Mouse (Mus musculus): ENCODE data around the gene Mtfmt. TPM values are rescaled to one million over a fixed set of nuclear protein-coding genes. Genes with fewer than 3 reads are reported as not detected.

The Mtfmt gene
- polyA plus RNA-seq, 1 experiment, result 18.7 TPM

DNA sequence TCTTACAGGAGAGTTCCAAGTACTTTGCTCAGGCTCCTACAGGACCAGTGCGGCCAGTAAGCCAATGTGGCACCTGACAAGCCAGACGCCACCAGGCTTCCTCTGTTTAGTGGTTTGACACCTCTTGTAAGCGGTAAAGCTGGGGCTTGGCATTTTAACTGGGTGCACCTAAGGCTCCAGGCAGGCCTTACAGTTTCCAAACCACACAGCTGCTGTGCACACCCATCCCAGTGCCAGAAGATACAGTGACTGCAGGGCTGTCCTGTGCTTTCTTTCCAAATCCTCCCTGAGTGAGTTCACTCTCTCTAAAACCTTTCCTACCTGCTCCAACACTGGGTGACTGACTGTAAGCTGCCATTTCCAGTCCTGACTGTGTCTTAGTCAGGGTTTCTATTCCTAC lies 55.9 kb downstream of the Mtfmt start:
- 80% methylated on average over 3 of the region's 3 CpGs for WGBS
- no peak for TF ChIP-seq POLR2A (IDR thresholded peaks at IDR 0.05; ENCODE audit: borderline replicate concordance, control insufficient read depth, low read depth, low read length)
- no peak for TF ChIP-seq CTCF (IDR thresholded peaks at IDR 0.05; ENCODE audit: control insufficient read depth, insufficient read depth, low read length)
- no peak overlapping the region for H3K27ac ChIP-seq (ENCODE audit: control insufficient read depth, insufficient read depth, low read depth, low read length, poor library complexity)
- H3K4me1 ChIP-seq (ENCODE audit: control insufficient read depth, insufficient read depth, low read length), result peaks cover 2% of the 10 kb centered on the region; the same call in 1 of the 2 replicates
- no peak overlapping the region for H3K4me3 ChIP-seq (replicated peaks; ENCODE audit: control insufficient read depth, low read depth, low read length)

DNA sequence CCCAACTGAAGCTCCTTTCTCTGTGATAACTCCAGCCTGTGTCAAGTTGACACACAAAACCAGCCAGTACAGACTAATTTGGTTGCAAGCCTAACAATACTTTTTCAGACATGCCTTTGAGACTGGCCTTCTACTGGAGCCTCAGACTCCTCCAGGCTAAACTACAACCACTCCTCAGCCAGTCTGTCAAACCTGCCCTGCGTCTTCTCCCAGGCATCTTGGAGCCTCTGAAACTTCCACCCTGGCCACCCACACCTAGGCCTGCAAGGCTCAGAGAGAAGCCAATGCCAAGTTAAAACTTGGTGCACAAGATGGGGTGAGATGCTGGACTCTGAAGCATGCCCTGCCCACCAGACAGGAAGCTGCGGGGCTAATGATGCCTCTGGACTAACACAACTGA lies 56.8 kb downstream of the Mtfmt start:
- WGBS, result 71% methylated on average over 2 of the region's 2 CpGs
- TF ChIP-seq POLR2A (IDR thresholded peaks at IDR 0.05; ENCODE audit: borderline replicate concordance, control insufficient read depth, low read depth, low read length) (no peak), CTCF (IDR thresholded peaks at IDR 0.05; ENCODE audit: control insufficient read depth, insufficient read depth, low read length) (no peak)
- H3K4me1 ChIP-seq (ENCODE audit: control insufficient read depth, insufficient read depth, low read length), result peaks cover 2% of the 10 kb centered on the region; the same call in 1 of the 2 replicates
- no peak overlapping the region for H3K4me3 ChIP-seq (replicated peaks; ENCODE audit: control insufficient read depth, low read depth, low read length)
- peak overlapping the region; percentile 7; the same call in 1 of the 2 replicates for H3K27ac ChIP-seq (ENCODE audit: control insufficient read depth, insufficient read depth, low read depth, low read length, poor library complexity)

DNA sequence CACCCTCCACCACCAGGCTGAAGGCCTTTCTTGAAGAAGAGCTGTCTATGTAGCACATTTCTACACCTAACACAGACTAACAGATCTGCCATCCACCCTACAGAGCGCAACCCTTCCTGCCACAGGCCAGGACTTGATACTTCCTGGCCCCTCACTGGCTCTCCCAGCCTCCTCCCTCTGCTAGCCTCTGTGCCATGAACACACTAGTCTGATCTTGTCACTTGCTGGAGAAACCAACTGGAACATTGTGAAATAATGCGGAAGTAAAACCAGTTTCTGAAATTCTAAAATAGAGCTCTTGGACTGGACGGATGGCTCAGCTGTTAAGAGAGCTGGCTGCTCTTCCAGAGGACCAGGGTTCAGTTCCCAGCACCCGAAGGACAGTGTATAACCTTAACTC lies 57.3 kb downstream of the Mtfmt start:
- TF ChIP-seq CTCF (IDR thresholded peaks at IDR 0.05; ENCODE audit: control insufficient read depth, insufficient read depth, low read length) (no peak), POLR2A (IDR thresholded peaks at IDR 0.05; ENCODE audit: borderline replicate concordance, control insufficient read depth, low read depth, low read length) (no peak)
- Histone ChIP-seq H3K27ac (ENCODE audit: control insufficient read depth, insufficient read depth, low read depth, low read length, poor library complexity) (peak overlapping the region; percentile 7), H3K4me3 (replicated peaks; ENCODE audit: control insufficient read depth, low read depth, low read length) (no peak overlapping the region), H3K4me1 (ENCODE audit: control insufficient read depth, insufficient read depth, low read length) (peaks cover 2% of the 10 kb centered on the region; the same call in 1 of the 2 replicates)
- 49% methylated on average over 4 of the region's 4 CpGs for WGBS

DNA sequence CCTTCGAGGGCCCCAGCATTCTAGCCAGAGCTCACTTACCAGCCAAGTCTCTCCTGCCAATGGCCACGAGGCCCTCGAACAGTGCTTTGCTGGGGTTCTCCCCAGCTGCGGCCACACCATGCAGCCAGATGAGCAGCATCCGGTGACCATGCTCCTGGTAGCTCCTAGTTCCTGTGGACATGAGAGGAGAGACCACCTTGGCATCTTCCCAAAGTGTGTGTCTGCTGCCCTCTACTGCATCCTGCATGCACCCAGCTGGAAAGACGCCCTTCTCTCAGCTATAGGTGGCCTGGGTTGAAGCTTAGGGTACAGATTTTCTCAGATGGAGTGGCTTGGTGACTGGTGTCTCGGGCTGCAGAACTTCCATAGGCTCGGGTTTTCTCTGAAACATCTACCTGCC lies 66.6 kb downstream of the Mtfmt start:
- 39% methylated on average over 8 of the region's 8 CpGs for WGBS
- no peak overlapping the region for H3K4me3 ChIP-seq (replicated peaks; ENCODE audit: control insufficient read depth, low read depth, low read length)
- TF ChIP-seq CTCF (IDR thresholded peaks at IDR 0.05; ENCODE audit: control insufficient read depth, insufficient read depth, low read length) (peak; percentile 41), POLR2A (IDR thresholded peaks at IDR 0.05; ENCODE audit: borderline replicate concordance, control insufficient read depth, low read depth, low read length) (no peak)
- H3K27ac ChIP-seq (ENCODE audit: control insufficient read depth, insufficient read depth, low read depth, low read length, poor library complexity), result no peak overlapping the region
- H3K4me1 ChIP-seq (ENCODE audit: control insufficient read depth, insufficient read depth, low read length), result no peaks in the 10 kb centered on the region

Other genes with a start within 250 kb of the Mtfmt start
- 4.3 and 7.0 TPM in 2 replicates for gene Parp16, start 240.4 kb upstream of the Mtfmt start, polyA plus RNA-seq (2011; ENCODE audit: insufficient read depth, insufficient read length, low replicate concordance, missing spikeins)
- 0.40 TPM in 1 of 2 replicates, not detected in the other for gene Cilp, start 170.6 kb upstream of the Mtfmt start, polyA plus RNA-seq (2011; ENCODE audit: insufficient read depth, insufficient read length, low replicate concordance, missing spikeins)
- 7.3 and 19.9 TPM in 2 replicates for gene Clpx, start 141.5 kb upstream of the Mtfmt start, polyA plus RNA-seq (2011; ENCODE audit: insufficient read depth, insufficient read length, low replicate concordance, missing spikeins)
- 7.3 and 16.3 TPM in 2 replicates for gene Pdcd7, start 89.7 kb upstream of the Mtfmt start, polyA plus RNA-seq (2011; ENCODE audit: insufficient read depth, insufficient read length, low replicate concordance, missing spikeins)
- gene Ubap1l, start 74.7 kb upstream of the Mtfmt start, polyA plus RNA-seq (2011; ENCODE audit: insufficient read depth, insufficient read length, low replicate concordance, missing spikeins), result 1.1 and 1.7 TPM in 2 replicates
- gene Kbtbd13, start 44.1 kb upstream of the Mtfmt start, polyA plus RNA-seq (2011; ENCODE audit: insufficient read depth, insufficient read length, low replicate concordance, missing spikeins), result not detected in 2 replicates
- gene Rasl12, start 37.3 kb upstream of the Mtfmt start, polyA plus RNA-seq (2011; ENCODE audit: insufficient read depth, insufficient read length, low replicate concordance, missing spikeins), result 0.40 TPM in 1 of 2 replicates, not detected in the other
- gene Slc51b, start 12.8 kb upstream of the Mtfmt start, polyA plus RNA-seq (2011; ENCODE audit: insufficient read depth, insufficient read length, low replicate concordance, missing spikeins), result not detected in 2 replicates
- gene Spg21, start 25.2 kb downstream of the Mtfmt start, polyA plus RNA-seq (2011; ENCODE audit: insufficient read depth, insufficient read length, low replicate concordance, missing spikeins), result 7.8 and 16.5 TPM in 2 replicates
- gene Ankdd1a, start 84.4 kb downstream of the Mtfmt start, polyA plus RNA-seq (2011; ENCODE audit: insufficient read depth, insufficient read length, low replicate concordance, missing spikeins), result 1.2 TPM in 1 of 2 replicates, not detected in the other
- gene Plekho2, start 144.3 kb downstream of the Mtfmt start, polyA plus RNA-seq (2011; ENCODE audit: insufficient read depth, insufficient read length, low replicate concordance, missing spikeins), result 25.7 and 55.0 TPM in 2 replicates
- gene Pif1, start 151.4 kb downstream of the Mtfmt start, polyA plus RNA-seq (2011; ENCODE audit: insufficient read depth, insufficient read length, low replicate concordance, missing spikeins), result 16.5 and 29.8 TPM in 2 replicates
- 32.3 and 68.4 TPM in 2 replicates for gene Rbpms2, start 193.9 kb downstream of the Mtfmt start, polyA plus RNA-seq (2011; ENCODE audit: insufficient read depth, insufficient read length, low replicate concordance, missing spikeins)
- 22.1 and 34.0 TPM in 2 replicates for gene Oaz2, start 232.2 kb downstream of the Mtfmt start, polyA plus RNA-seq (2011; ENCODE audit: insufficient read depth, insufficient read length, low replicate concordance, missing spikeins)

All from bone marrow, adult 2 months (tissue).